Mouse (Mus musculus): Measurements from ENCODE around the gene Kxd1.

DNA sequence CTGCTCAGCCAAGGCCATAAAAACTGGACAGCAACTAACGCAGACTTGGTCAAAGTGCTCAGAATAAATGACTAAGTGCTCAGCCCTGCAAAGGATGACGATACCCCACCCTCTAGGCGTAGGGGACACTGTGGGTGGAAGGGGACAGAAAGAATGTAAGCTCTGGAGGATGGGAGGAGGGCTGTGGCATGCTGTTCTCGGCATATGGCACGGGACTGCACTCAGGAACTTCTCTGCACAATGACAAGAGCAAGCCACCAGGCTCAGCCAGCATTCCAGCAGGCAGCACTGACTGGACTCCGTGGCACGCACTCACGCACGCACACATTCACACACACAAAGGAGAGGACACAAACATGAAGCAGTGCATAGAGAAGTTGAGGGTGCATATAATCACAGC lies 67.2 kb downstream of the Kxd1 start:
- TF ChIP-seq POLR2A (IDR thresholded peaks at IDR 0.05; ENCODE audit: extremely low read depth, insufficient read depth, low read length) (no peak), CTCF (IDR thresholded peaks at IDR 0.05; ENCODE audit: extremely low read depth, insufficient read depth, low read length) (no peak)
